Mouse (Mus musculus) thymus, adult 18-20 months (tissue): ENCODE results near the gene Ccl2.

Experiments
- DNase-seq, 2 experiments: peaks; one replicate each; pipeline ENCODE4 v3.0.0; 2022; ENCODE audit warnings: mixed read lengths in 2 of 2

Gene Ccl2

GRCm38 (mm10) chr11:82038535-82038934 is 3.2 kb downstream of the Ccl2 start, which contains the start of gene Gm17268:
Gene Gm17268 (minus strand): TSS chr11:82038562.
- no peak for DNase-seq

GRCm38 (mm10) chr11:82039132-82039660 is 3.8 kb downstream of the Ccl2 start:
- no peak for DNase-seq

- no peak for DNase-seq
Observed at GRCm38 (mm10) chr11:82041671-82042080, 6.3 kb downstream of the Ccl2 start.

GRCm38 (mm10) chr11:82045471-82045870 is 10.1 kb downstream of the Ccl2 start, which contains the start of gene Ccl7:
Gene Ccl7 (plus strand): TSS chr11:82045712.
- no peak for DNase-seq

GRCm38 (mm10) chr11:82047746-82048415 is 12.5 kb downstream of the Ccl2 start:
- DNase-seq: peak; percentile 7 to 11

GRCm38 (mm10) chr11:82053849-82054248 is 18.5 kb downstream of the Ccl2 start:
- DNase-seq: no peak

GRCm38 (mm10) chr11:82057646-82058045 is 22.3 kb downstream of the Ccl2 start, which contains the start of gene Ccl11:
Gene Ccl11 (plus strand): TSS chr11:82057823.
- DNase-seq: no peak

- DNase-seq: no peak
Observed at GRCm38 (mm10) chr11:82062226-82062625, 26.9 kb downstream of the Ccl2 start.

GRCm38 (mm10) chr11:82063454-82063853 is 28.1 kb downstream of the Ccl2 start:
- no peak for DNase-seq

GRCm38 (mm10) chr11:82066953-82067571 is 31.7 kb downstream of the Ccl2 start:
- no peak for DNase-seq

GRCm38 (mm10) chr11:82071076-82071475 is 35.7 kb downstream of the Ccl2 start:
- DNase-seq: no peak

GRCm38 (mm10) chr11:82072374-82072773 is 37.0 kb downstream of the Ccl2 start:
- no peak for DNase-seq

GRCm38 (mm10) chr11:82072984-82073383 is 37.6 kb downstream of the Ccl2 start:
- no peak for DNase-seq

GRCm38 (mm10) chr11:82073686-82074085 is 38.3 kb downstream of the Ccl2 start:
- no peak for DNase-seq

GRCm38 (mm10) chr11:82077031-82077430 is 41.7 kb downstream of the Ccl2 start:
- DNase-seq: no peak

GRCm38 (mm10) chr11:82078136-82078730 is 42.9 kb downstream of the Ccl2 start:
- no peak for DNase-seq

- no peak for DNase-seq
Observed at GRCm38 (mm10) chr11:82080865-82081264, 45.5 kb downstream of the Ccl2 start.

GRCm38 (mm10) chr11:82084360-82084759 is 49.0 kb downstream of the Ccl2 start:
- DNase-seq: no peak
